Mouse (Mus musculus) testis, adult 2 months (tissue): ENCODE data around the gene Dnaja2.

Source experiments
- CTCF ChIP-seq: fragments of 200-500 bp; IDR thresholded peaks from 2 replicates; pipeline ENCODE4 v1.5.1; 2012; ENCODE audit warnings: low read depth, mild to moderate bottlenecking, inconsistent platforms, low read length, moderate library complexity; ENCODE audit not compliant: control insufficient read depth, insufficient read depth, insufficient replicate concordance
- POLR2A ChIP-seq: fragments of 200-500 bp; IDR thresholded peaks from 2 replicates; pipeline ENCODE4 v1.6.1; 2012; ENCODE audit warnings: low read depth, mild to moderate bottlenecking, inconsistent platforms, low read length, moderate library complexity; ENCODE audit not compliant: control insufficient read depth

GRCm38 (mm10) chr8:85492125-85492875 is 62.8 kb downstream of the Dnaja2 start, which contains the start of gene Gpt2:
- no peak for TF ChIP-seq CTCF
- peak; percentile 58 for TF ChIP-seq POLR2A
